Mouse (Mus musculus) Patski (cell line): Measurements from ENCODE around the gene Ctla4. TPM values are rescaled to one million over a fixed set of nuclear protein-coding genes. Genes with fewer than 3 reads are reported as not detected.

Experiments used
- ATAC-seq: fragments of 100-300 bp; one replicate; pipeline ENCODE4 v1.8.0; 2021
- CTCF ChIA-PET: fragments of 350-600 bp; sonication (Branson Sonifier 250); formaldehyde crosslinking; loops from one replicate; lab custom pipeline; 2022; ENCODE audit warnings: inconsistent platforms; lab: Charles Lee
- POLR2A ChIA-PET: fragments of 350-600 bp; sonication (Branson Sonifier 250); formaldehyde crosslinking; loops from one replicate; lab custom pipeline; 2022; ENCODE audit warnings: antibody characterized with exemption, inconsistent platforms; lab: Charles Lee
- DNase-seq: peaks from one replicate; pipeline ENCODE4 v3.0.0-alpha.2; 2011; ENCODE audit warnings: low read depth, low spot score
- H3K27me3 ChIP-seq: fragments of 371-371 bp; one replicate; pipeline ENCODE4 v1.5.1; 2021
- CTCF ChIP-seq: fragments of 100-300 bp; IDR thresholded peaks from one replicate; pipeline ENCODE4 v1.5.1; 2021
- in situ Hi-C: fragments of 300-500 bp; cut with MboI; formaldehyde crosslinking; loops from 3 replicates; pipeline ENCODE4 v1.11.1; 2018; ENCODE audit warnings: low pct_unique_long_range_greater_than_20kb, mixed read lengths
- polyA plus RNA-seq: library from polyadenylated mRNA; unstranded; gene quantifications from one replicate; pipeline ENCODE4 v1.2.3, GENCODE M21; 2021

Ctla4 gene
- polyA plus RNA-seq, 1 experiment from 2014 or later = not detected

- ChIA-PET POLR2A (no interaction called here), CTCF (no interaction called here)
- DNase-seq (no peak), ATAC-seq (peak; percentile 12)
- TF ChIP-seq CTCF = no peak
- in situ Hi-C loops = no loop called here
- peaks cover 3% of the 10 kb centered on the region for H3K27me3 ChIP-seq
Observed at GRCm38 (mm10) chr1:60940023-60940422, 53.2 kb downstream of the Ctla4 start.

DNA sequence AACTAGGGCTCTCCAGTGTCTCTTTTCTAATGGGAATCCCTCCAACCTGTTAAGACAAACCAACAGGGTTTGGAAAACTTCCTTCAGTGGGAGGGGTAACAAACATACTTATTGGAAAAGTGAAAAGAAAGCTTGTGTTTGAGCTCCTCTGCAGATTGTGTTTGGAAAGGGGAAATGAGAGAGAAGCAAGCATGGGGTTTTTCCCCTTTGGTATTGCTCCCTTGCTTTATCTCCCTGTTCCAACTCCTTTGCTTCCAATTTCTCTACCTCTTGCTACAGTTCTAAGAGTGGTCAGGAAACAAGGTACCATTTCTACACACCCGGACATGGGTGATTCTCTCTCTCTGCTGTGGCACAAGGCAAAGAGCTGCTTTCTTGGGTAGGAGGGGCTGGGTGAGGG, 53.8 kb downstream of the Ctla4 start:
- ChIA-PET POLR2A (no interaction called here), CTCF (interaction anchor here (0.6 to 1.0 kb wide), 3 partner anchors 15 to 603 kb away, joined by 3 read pairs; no protein-coding TSS in a partner anchor)
- ATAC-seq = no peak
- peaks cover 3% of the 10 kb centered on the region for H3K27me3 ChIP-seq
- no peak for TF ChIP-seq CTCF
- no peak for DNase-seq
- in situ Hi-C loops = no loop called here

DNA sequence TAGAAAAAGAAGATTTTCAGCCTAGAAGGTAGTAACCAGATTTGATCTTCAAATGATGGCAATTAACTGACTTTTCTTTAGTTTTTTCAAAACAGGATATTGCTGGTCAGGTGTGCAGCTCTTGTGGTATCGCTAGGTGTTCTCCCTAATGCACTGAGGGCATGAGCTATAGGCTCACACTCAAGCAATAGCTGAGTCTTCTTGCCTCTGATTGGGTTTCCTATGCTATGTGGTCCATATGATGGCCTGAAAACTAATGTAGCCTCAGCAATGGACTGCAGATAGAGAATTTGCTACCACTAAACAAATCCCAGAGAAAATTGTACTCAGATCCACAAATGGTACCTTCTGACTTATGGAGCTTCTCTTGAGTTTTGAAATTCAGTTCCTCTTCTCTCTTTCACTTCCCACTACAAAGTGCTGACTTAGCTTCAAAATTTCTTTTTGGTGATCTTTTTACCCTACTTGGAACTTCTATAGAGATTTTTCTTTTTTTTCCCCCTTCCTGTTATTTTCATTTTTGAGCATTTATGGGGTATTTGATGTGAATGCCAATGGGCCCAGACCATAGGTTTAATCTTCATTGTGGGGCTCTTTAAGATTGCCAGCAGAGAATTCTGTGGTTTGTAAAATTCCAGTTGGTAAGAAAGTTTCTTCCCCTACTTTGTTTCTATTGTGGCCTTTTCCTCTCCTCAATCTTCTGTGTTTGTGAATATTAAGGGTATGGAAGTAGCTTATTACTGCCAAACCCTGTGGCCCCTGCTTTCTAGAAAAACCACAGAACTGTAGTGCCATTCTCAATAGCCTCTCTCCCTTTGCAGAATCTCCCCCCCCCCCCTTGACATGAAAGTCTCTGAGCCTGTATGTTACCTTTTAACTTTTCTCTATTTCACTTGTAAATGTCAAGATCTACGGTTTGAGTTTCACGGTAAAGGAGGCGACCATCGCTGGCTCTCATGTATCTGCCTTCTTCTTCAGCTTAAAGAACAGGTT, 54.6 kb downstream of the Ctla4 start:
- DNase-seq = no peak

DNA sequence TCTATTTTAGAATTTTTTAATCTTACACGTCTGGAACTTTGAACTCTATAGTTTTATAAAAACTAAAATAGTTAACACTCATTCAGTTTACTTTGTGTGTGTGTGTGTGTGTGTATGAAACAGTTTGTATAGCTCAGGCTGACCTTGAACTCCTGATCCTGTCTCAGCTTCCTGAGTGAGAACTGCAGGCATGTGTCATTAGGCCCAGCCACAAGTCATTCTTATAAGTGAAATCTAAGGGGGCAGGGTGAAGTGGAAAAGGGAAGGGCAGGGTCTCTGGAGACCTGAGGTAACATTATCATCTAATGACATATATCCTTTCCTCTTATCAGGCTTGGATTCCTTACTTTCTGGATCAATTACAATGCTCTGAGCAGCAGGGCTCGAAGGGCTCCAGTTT, 56.1 kb downstream of the Ctla4 start:
- no peak for TF ChIP-seq CTCF
- CTCF ChIA-PET = interaction anchor here (1.5 kb wide), 1 partner anchor 9 kb away, joined by 3 read pairs; no protein-coding TSS in a partner anchor
- POLR2A ChIA-PET = interaction anchor here (0.7 kb wide), 2 partner anchors 10 to 177 kb away, joined by 3 to 5 read pairs; no protein-coding TSS in a partner anchor
- no peak for ATAC-seq
- in situ Hi-C loops = no loop called here
- DNase-seq = no peak
- H3K27me3 ChIP-seq = peaks cover 3% of the 10 kb centered on the region

More for the DNA sequence above, 54.6 kb downstream of the Ctla4 start:
- ATAC-seq = no peak
- ChIA-PET POLR2A (no interaction called here), CTCF (interaction anchor here (0.6 to 1.5 kb wide), 5 partner anchors 8 to 604 kb away, joined by 3 to 4 read pairs (median 3); no protein-coding TSS in a partner anchor)
- in situ Hi-C loops = no loop called here
- peaks cover 3% of the 10 kb centered on the region for H3K27me3 ChIP-seq
- TF ChIP-seq CTCF = no peak

GRCm38 (mm10) chr1:60945633-60946401, 59.0 kb downstream of the Ctla4 start:
- DNase-seq = no peak
- POLR2A ChIA-PET = no interaction called here

DNA sequence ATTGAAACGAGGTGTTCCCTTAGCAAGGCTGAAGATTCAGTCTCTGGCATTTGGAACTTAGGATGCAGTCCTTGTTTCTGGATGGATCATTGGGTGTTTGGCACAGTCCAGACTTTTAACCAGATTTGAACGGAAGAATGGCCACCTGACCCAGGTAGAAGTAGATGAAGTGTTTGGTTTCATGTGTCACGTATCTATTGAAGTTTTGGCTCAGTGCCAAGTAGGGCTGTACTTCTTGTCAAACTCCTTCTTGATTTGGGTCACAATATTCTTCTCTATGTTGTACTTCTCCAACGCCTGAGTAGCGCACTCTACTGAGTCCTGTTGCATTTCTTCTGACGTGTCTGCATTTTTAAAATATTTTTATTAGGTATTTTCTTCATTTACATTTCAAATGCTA, 61.3 kb downstream of the Ctla4 start:
- ChIA-PET CTCF (interaction anchor here (1.2 kb wide), 1 partner anchor 16 kb away, joined by 3 read pairs; no protein-coding TSS in a partner anchor), POLR2A (no interaction called here)
- in situ Hi-C loops = no loop called here
- DNase-seq (no peak), ATAC-seq (no peak)
- H3K27me3 ChIP-seq = no peaks in the 10 kb centered on the region
- TF ChIP-seq CTCF = no peak

More at GRCm38 (mm10) chr1:60945633-60946401, 59.0 kb downstream of the Ctla4 start:
- in situ Hi-C loops = no loop called here
- CTCF ChIA-PET = interaction anchor here (1.3 kb wide), 1 partner anchor 20 kb away, joined by 3 read pairs; no protein-coding TSS in a partner anchor
- peaks cover 3% of the 10 kb centered on the region for H3K27me3 ChIP-seq
- no peak for ATAC-seq
- TF ChIP-seq CTCF = no peak

GRCm38 (mm10) chr1:60952958-60953357, 66.2 kb downstream of the Ctla4 start:
- in situ Hi-C loops = no loop called here
- CTCF ChIA-PET = no interaction called here
- ATAC-seq = no peak

GRCm38 (mm10) chr1:60953686-60954085, 66.9 kb downstream of the Ctla4 start:
- no peak for DNase-seq
- ChIA-PET POLR2A (no interaction called here), CTCF (no interaction called here)
- in situ Hi-C loops = no loop called here
- no peak for ATAC-seq
- no peak for TF ChIP-seq CTCF
- no peaks in the 10 kb centered on the region for H3K27me3 ChIP-seq

More at GRCm38 (mm10) chr1:60952958-60953357, 66.2 kb downstream of the Ctla4 start:
- POLR2A ChIA-PET = no interaction called here
- TF ChIP-seq CTCF = no peak
- no peaks in the 10 kb centered on the region for H3K27me3 ChIP-seq
- no peak for DNase-seq

DNA sequence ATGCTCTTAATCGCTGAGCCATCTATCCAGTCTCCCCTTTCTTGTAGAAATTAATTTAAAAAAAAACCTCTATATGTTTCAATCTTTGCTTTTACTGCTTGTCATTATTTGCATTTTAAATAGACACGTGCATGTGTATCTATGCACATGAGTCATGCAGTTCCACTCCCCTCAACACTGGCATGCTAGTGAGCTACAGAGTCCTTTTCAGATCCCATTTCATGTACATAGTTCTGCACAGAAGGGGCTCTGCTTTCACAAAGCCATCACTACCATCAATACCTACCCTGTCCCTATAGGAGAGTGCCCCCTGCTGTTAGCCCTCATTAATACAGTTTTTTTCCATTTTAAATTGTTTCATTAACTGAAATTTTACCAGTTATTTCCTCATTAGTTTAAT, 68.0 kb downstream of the Ctla4 start:
- ATAC-seq = no peak
- TF ChIP-seq CTCF = peak; percentile 69
- ChIA-PET CTCF (interaction anchor here (1.0 to 1.5 kb wide), 5 partner anchors 13 to 90 kb away, joined by 3 to 4 read pairs (median 3); no protein-coding TSS in a partner anchor), POLR2A (no interaction called here)
- H3K27me3 ChIP-seq = no peaks in the 10 kb centered on the region
- DNase-seq = no peak
- in situ Hi-C loops = loop anchor here (5.0 kb wide), 1 partner anchor 87 kb away; no protein-coding TSS in a partner anchor

DNA sequence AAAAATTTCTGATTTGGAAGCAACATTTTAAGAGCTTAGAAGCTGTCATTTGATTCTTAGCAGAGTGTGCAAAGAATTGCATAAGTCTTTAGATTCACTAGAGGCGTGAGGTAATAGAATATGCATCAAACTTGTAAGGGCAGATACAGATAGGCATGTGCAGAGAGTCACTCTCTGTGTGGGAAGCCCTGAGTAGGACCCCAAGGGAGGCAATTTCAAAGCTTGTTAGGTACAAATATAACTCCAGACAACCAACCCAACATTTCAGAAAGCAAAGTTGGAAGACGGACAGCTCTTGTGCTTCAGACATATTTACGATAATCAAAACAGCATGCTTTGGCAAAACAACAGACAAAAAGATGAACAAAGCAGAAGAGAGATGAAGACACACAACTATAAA, 68.4 kb downstream of the Ctla4 start:
- ChIA-PET POLR2A (no interaction called here), CTCF (interaction anchor here (1.0 to 1.5 kb wide), 5 partner anchors 14 to 90 kb away, joined by 3 to 4 read pairs (median 3); no protein-coding TSS in a partner anchor)
- ATAC-seq (no peak), DNase-seq (no peak)
- TF ChIP-seq CTCF = no peak
- in situ Hi-C loops = loop anchor here (5.0 kb wide), 1 partner anchor 88 kb away; no protein-coding TSS in a partner anchor
- H3K27me3 ChIP-seq = no peaks in the 10 kb centered on the region
